Mouse (Mus musculus): ENCODE results near the gene Cnot10.

Cnot10 gene

GRCm38 (mm10) chr9:114578646-114579045 is 61.3 kb downstream of the Cnot10 start:
- no peak for DNase-seq (ENCODE audit: low spot score)

- no peak for DNase-seq (ENCODE audit: low spot score)
Observed at GRCm38 (mm10) chr9:114576001-114576400, 64.0 kb downstream of the Cnot10 start.

GRCm38 (mm10) chr9:114573528-114573927 is 66.5 kb downstream of the Cnot10 start:
- DNase-seq (ENCODE audit: low spot score), result no peak

GRCm38 (mm10) chr9:114568682-114569474 is 71.1 kb downstream of the Cnot10 start:
- DNase-seq (ENCODE audit: low spot score), result no peak

GRCm38 (mm10) chr9:114564667-114565066 is 75.3 kb downstream of the Cnot10 start:
- no peak for DNase-seq (ENCODE audit: low spot score)

GRCm38 (mm10) chr9:114563761-114564606 is 76.0 kb downstream of the Cnot10 start, which contains the start of gene Trim71:
Gene Trim71 (minus strand): TSS chr9:114564369.
- DNase-seq (ENCODE audit: low spot score), result no peak

- DNase-seq (ENCODE audit: low spot score), result no peak
Observed at GRCm38 (mm10) chr9:114562919-114563751, 76.8 kb downstream of the Cnot10 start.

GRCm38 (mm10) chr9:114562031-114562918 is 77.7 kb downstream of the Cnot10 start:
- no peak for DNase-seq (ENCODE audit: low spot score)

GRCm38 (mm10) chr9:114561671-114561971 is 78.4 kb downstream of the Cnot10 start:
- DNase-seq (ENCODE audit: low spot score), result no peak

GRCm38 (mm10) chr9:114560771-114561670 is 79.0 kb downstream of the Cnot10 start:
- DNase-seq (ENCODE audit: low spot score), result no peak

- no peak for DNase-seq (ENCODE audit: low spot score)
Observed at GRCm38 (mm10) chr9:114560141-114560540, 79.8 kb downstream of the Cnot10 start.

GRCm38 (mm10) chr9:114557086-114557485 is 82.9 kb downstream of the Cnot10 start:
- DNase-seq (ENCODE audit: low spot score), result no peak

GRCm38 (mm10) chr9:114556276-114556855 is 83.6 kb downstream of the Cnot10 start:
- DNase-seq (ENCODE audit: low spot score), result no peak

- no peak for DNase-seq (ENCODE audit: low spot score)
Observed at GRCm38 (mm10) chr9:114554355-114554979, 85.5 kb downstream of the Cnot10 start.

GRCm38 (mm10) chr9:114553828-114554227 is 86.2 kb downstream of the Cnot10 start:
- DNase-seq (ENCODE audit: low spot score), result no peak

- no peak for DNase-seq (ENCODE audit: low spot score)
Observed at GRCm38 (mm10) chr9:114550033-114550432, 90.0 kb downstream of the Cnot10 start.

GRCm38 (mm10) chr9:114549117-114549516 is 90.9 kb downstream of the Cnot10 start:
- DNase-seq (ENCODE audit: low spot score), result no peak

GRCm38 (mm10) chr9:114548496-114548895 is 91.5 kb downstream of the Cnot10 start:
- DNase-seq (ENCODE audit: low spot score), result no peak

GRCm38 (mm10) chr9:114547643-114548077 is 92.3 kb downstream of the Cnot10 start:
- DNase-seq (ENCODE audit: low spot score), result no peak
